Mouse (Mus musculus) ES-E14 (cell line): ENCODE results near the gene Enah. TPM values are rescaled to one million over a fixed set of nuclear protein-coding genes. Genes with fewer than 3 reads are reported as not detected.

ENCODE experiments used
- DNase-seq: peaks from one replicate; pipeline ENCODE4 v3.0.0-alpha.2; 2013; ENCODE audit warnings: low read depth, low spot score
- H3K27ac ChIP-seq: 2 replicates; pipeline ENCODE4 v1.5.1; 2012; ENCODE audit warnings: low read depth, mild to moderate bottlenecking, low read length, moderate library complexity, mixed read lengths; ENCODE audit not compliant: poor library complexity, insufficient read depth, severe bottlenecking
- H3K36me3 ChIP-seq: 2 replicates; pipeline ENCODE4 v1.6.1; 2012; ENCODE audit warnings: mild to moderate bottlenecking, low read length, moderate library complexity, mixed read lengths; ENCODE audit not compliant: control insufficient read depth, poor library complexity, insufficient read depth, severe bottlenecking
- H3K4me1 ChIP-seq, 2 experiments: fragments of 150-350 bp in 1 of 2; sonication (generic) in 1 of 2; 2 replicates each; pipeline ENCODE4 v1.6.1; 2012; ENCODE audit warnings: low read length in 2 of 2, mild to moderate bottlenecking in 1 of 2, mixed read lengths in 1 of 2; ENCODE audit not compliant: control insufficient read depth in 2 of 2, insufficient read depth in 2 of 2, poor library complexity in 1 of 2
- H3K4me3 ChIP-seq, 2 experiments: fragments of 150-350 bp in 1 of 2; sonication (generic) in 1 of 2; 2 replicates each; pipeline ENCODE4 v1.5.1; 2012; ENCODE audit warnings: low read length in 2 of 2, low read depth in 1 of 2, mild to moderate bottlenecking in 1 of 2, mixed read lengths in 1 of 2; ENCODE audit not compliant: insufficient read depth in 1 of 2, poor library complexity in 1 of 2, severe bottlenecking in 1 of 2
- H3K9ac ChIP-seq: 2 replicates; pipeline ENCODE4 v1.6.1; 2012; ENCODE audit warnings: low read depth, mild to moderate bottlenecking, low read length, mixed read lengths; ENCODE audit not compliant: poor library complexity, insufficient read depth, severe bottlenecking
- H3K9me3 ChIP-seq: fragments of 150-350 bp; sonication (generic); 2 replicates; pipeline ENCODE4 v1.6.1; 2012; ENCODE audit warnings: low read depth, mild to moderate bottlenecking, low read length; ENCODE audit not compliant: control insufficient read depth, insufficient read depth
- CHD2 ChIP-seq: IDR thresholded peaks from 2 replicates; pipeline ENCODE4 v1.6.1; 2014; ENCODE audit warnings: mild to moderate bottlenecking, low read depth, low read length, inconsistent platforms
- HCFC1 ChIP-seq: IDR thresholded peaks from 2 replicates; pipeline ENCODE4 v1.6.1; 2012; ENCODE audit warnings: low read length, inconsistent platforms, borderline replicate concordance; ENCODE audit not compliant: insufficient read depth
- MAFK ChIP-seq: IDR thresholded peaks from 2 replicates; pipeline ENCODE4 v1.6.1; 2014; ENCODE audit warnings: mild to moderate bottlenecking, low read depth, low read length, inconsistent platforms; ENCODE audit not compliant: insufficient read depth
- ZC3H11A ChIP-seq: IDR thresholded peaks from 2 replicates; pipeline ENCODE4 v1.6.1; 2012; ENCODE audit warnings: low read depth, mild to moderate bottlenecking, inconsistent platforms, low read length, borderline replicate concordance
- ZNF384 ChIP-seq: IDR thresholded peaks from 2 replicates; pipeline ENCODE4 v1.6.1; 2012; ENCODE audit warnings: low read depth, low read length, inconsistent platforms
- in situ Hi-C, 2 experiments: fragments of 600-800 bp; cut with MboI; formaldehyde crosslinking; loops; one replicate each; pipeline ENCODE4 v1.15.1; 2025; ENCODE audit warnings: low sequenced_read_pairs in 2 of 2, inconsistent platforms in 1 of 2; ENCODE audit not compliant: unreplicated experiment in 2 of 2
- total RNA-seq: library from RNA; depleted of rRNA; stranded (reverse); fragments of 300-350 nt; gene quantifications from 2 replicates; pipeline ENCODE4 v1.2.3, GENCODE M21; 2012

The Enah gene
- total RNA-seq, 1 experiment: 331 TPM

GRCm38 (mm10) chr1:182054651-182055050 lies 34.9 kb upstream of the Enah start:
- Histone ChIP-seq H3K4me3 (peak overlapping the region in 1 of 2 experiments; percentile 42; a peak in 1 of 4 replicates), H3K27ac (peak overlapping the region; percentile 85; the same call in 1 of the 2 replicates), H3K9me3 (no peaks in the 10 kb centered on the region), H3K9ac (no peak overlapping the region), H3K36me3 (no peaks in the 10 kb centered on the region), H3K4me1 (peaks cover 3 to 20% of the 10 kb centered on the region in 2 experiments)
- TF ChIP-seq ZC3H11A (no peak), HCFC1 (no peak), MAFK (no peak), CHD2 (no peak), ZNF384 (no peak)
- no peak for DNase-seq
- in situ Hi-C loops: no loop called here

- no peak for DNase-seq
- no peaks in the 10 kb centered on the region for H3K9me3 ChIP-seq
- in situ Hi-C loops: no loop called here
- no peak overlapping the region for H3K4me3 ChIP-seq
- no peak for TF ChIP-seq MAFK
- TF ChIP-seq ZC3H11A: no peak
- no peak for TF ChIP-seq HCFC1
- H3K9ac ChIP-seq: no peak overlapping the region; the same call in 1 of the 2 replicates
- H3K36me3 ChIP-seq: no peaks in the 10 kb centered on the region
- H3K27ac ChIP-seq: no peak overlapping the region
- H3K4me1 ChIP-seq: peaks cover 3 to 20% of the 10 kb centered on the region in 2 experiments
Observed at GRCm38 (mm10) chr1:182052973-182053372, 33.2 kb upstream of the Enah start.

- Histone ChIP-seq H3K9me3 (no peaks in the 10 kb centered on the region), H3K4me1 (peaks cover 3 to 20% of the 10 kb centered on the region in 2 experiments), H3K27ac (no peak overlapping the region), H3K9ac (no peak overlapping the region), H3K4me3 (no peak overlapping the region), H3K36me3 (no peaks in the 10 kb centered on the region)
- no peak for DNase-seq
- TF ChIP-seq ZC3H11A: no peak
- no peak for TF ChIP-seq MAFK
- TF ChIP-seq HCFC1: no peak
- TF ChIP-seq ZNF384: no peak
- no peak for TF ChIP-seq CHD2
- in situ Hi-C loops: no loop called here
Observed at GRCm38 (mm10) chr1:182052385-182052784, 32.6 kb upstream of the Enah start.

GRCm38 (mm10) chr1:182049813-182050212 lies 30.0 kb upstream of the Enah start:
- H3K4me3 ChIP-seq: no peak overlapping the region
- no peak overlapping the region for H3K27ac ChIP-seq
- H3K4me1 ChIP-seq: peaks cover 3 to 21% of the 10 kb centered on the region in 2 experiments; a peak in 3 of 4 replicates
- H3K9me3 ChIP-seq: no peaks in the 10 kb centered on the region
- H3K36me3 ChIP-seq: no peaks in the 10 kb centered on the region
- H3K9ac ChIP-seq: no peak overlapping the region
- DNase-seq: no peak
- in situ Hi-C loops: no loop called here
- TF ChIP-seq MAFK (no peak), CHD2 (no peak), ZNF384 (no peak), ZC3H11A (no peak), HCFC1 (no peak)

- Histone ChIP-seq H3K4me1 (peaks cover 3 to 14% of the 10 kb centered on the region in 2 experiments; a peak in 3 of 4 replicates), H3K4me3 (no peak overlapping the region), H3K27ac (no peak overlapping the region), H3K9me3 (no peaks in the 10 kb centered on the region), H3K9ac (no peak overlapping the region), H3K36me3 (no peaks in the 10 kb centered on the region)
- TF ChIP-seq MAFK (no peak), ZC3H11A (no peak), HCFC1 (no peak), CHD2 (no peak)
- DNase-seq: no peak
- in situ Hi-C loops: no loop called here
Observed at GRCm38 (mm10) chr1:182048101-182048500, 28.3 kb upstream of the Enah start.
